8 mouse cellular contexts compared by ENCODE assay signal in the genomic region with DNA sequence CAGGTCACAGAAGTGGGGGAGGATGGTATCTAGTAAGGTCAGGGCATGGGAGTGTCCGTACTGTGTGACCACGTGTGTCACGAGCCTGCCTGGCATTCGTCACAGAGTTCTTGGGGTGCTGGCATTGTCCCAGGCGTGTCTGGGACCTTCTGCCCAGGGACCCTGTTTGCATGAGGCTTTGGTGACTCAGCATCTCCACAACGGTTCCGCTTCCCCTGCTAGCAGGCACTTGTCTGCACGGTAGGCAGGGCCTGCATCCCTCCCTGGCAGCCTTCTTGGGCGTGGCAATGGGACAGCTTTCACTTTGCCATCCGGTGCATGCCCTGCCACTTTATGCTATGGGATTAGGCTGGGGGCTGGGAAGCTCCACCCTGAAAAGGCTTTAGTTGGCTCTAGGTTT. TPM values are rescaled to one million over a fixed set of nuclear protein-coding genes. Genes with fewer than 3 reads are reported as not detected.
DNase-seq lines count a peak whose midpoint lies in the region; ATAC-seq and TF ChIP-seq lines count a peak whose summit lies in the region.

No protein-coding gene starts in this region.

- DNase-seq in cerebellum, adult 8-10 months = peak; percentile 20
- no peak for DNase-seq in cerebellum, postnatal 4 days (ENCODE audit: low spot score in 2 of 2)
- no peak for DNase-seq in testis, postnatal 14 days (ENCODE audit: low spot score)
- peak; percentile 64 to 78 for DNase-seq in spleen, postnatal 4 days (ENCODE audit: low spot score in 2 of 2)
- no peak for DNase-seq in midbrain, embryonic 14.5 days
- DNase-seq in midbrain, embryonic 11.5 days (ENCODE audit: low spot score, missing footprints) = no peak

- peak overlapping the region; percentile 80 for H3K4me3 ChIP-seq in testis, adult 2 months (ENCODE audit: control insufficient read depth, low read depth, low read length)
- H3K4me3 ChIP-seq in liver, embryonic 15.5 days (replicated peaks) = peak overlapping the region; percentile 2
- no peak overlapping the region for H3K4me3 ChIP-seq in midbrain, embryonic 14.5 days (replicated peaks; ENCODE audit: low read depth, low read length)
- H3K4me3 ChIP-seq in midbrain, embryonic 11.5 days (ENCODE audit: low read depth, low read length) = no peak overlapping the region

- no peak overlapping the region for H3K9ac ChIP-seq in liver, embryonic 15.5 days
- no peak overlapping the region for H3K9ac ChIP-seq in midbrain, embryonic 14.5 days (replicated peaks; ENCODE audit: low read length)
- no peak overlapping the region for H3K9ac ChIP-seq in midbrain, embryonic 11.5 days (ENCODE audit: low read length)

- H3K27me3 ChIP-seq in testis, adult 2 months (ENCODE audit: control insufficient read depth, insufficient read depth, low read length) = no peaks in the 10 kb centered on the region
- H3K27me3 ChIP-seq in liver, embryonic 15.5 days = no peaks in the 10 kb centered on the region; the same call in 1 of the 2 replicates
- H3K27me3 ChIP-seq in midbrain, embryonic 14.5 days (ENCODE audit: control insufficient read depth, insufficient read depth, low read length) = no peaks in the 10 kb centered on the region
- H3K27me3 ChIP-seq in midbrain, embryonic 11.5 days (ENCODE audit: control insufficient read depth, insufficient read depth, low read length) = no peaks in the 10 kb centered on the region

- H3K4me2 ChIP-seq in liver, embryonic 15.5 days = peak overlapping the region; percentile 45
- no peak overlapping the region for H3K4me2 ChIP-seq in midbrain, embryonic 14.5 days (ENCODE audit: low read length)
- H3K4me2 ChIP-seq in midbrain, embryonic 11.5 days = no peak overlapping the region

- ATAC-seq in liver, embryonic 15.5 days (ENCODE audit: insufficient read depth) = peak; percentile 65
- ATAC-seq in midbrain, embryonic 14.5 days (ENCODE audit: low FRiP score, low TSS enrichment) = no peak
- no peak for ATAC-seq in midbrain, embryonic 11.5 days (ENCODE audit: low FRiP score)

- 6% methylated on average over 10 of the region's 10 CpGs for WGBS in liver, embryonic 15.5 days (ENCODE audit: insufficient replicate concordance)
- 61% methylated on average over 10 of the region's 10 CpGs for WGBS in midbrain, embryonic 14.5 days
- WGBS in midbrain, embryonic 11.5 days = 61% methylated on average over 10 of the region's 10 CpGs

- no peaks in the 10 kb centered on the region for H3K36me3 ChIP-seq in testis, adult 2 months (ENCODE audit: control insufficient read depth, insufficient read depth, low read length)
- no peaks in the 10 kb centered on the region for H3K36me3 ChIP-seq in liver, embryonic 15.5 days (replicated peaks)
- no peaks in the 10 kb centered on the region for H3K36me3 ChIP-seq in midbrain, embryonic 14.5 days (ENCODE audit: control insufficient read depth, insufficient read depth, low read length)
- H3K36me3 ChIP-seq in midbrain, embryonic 11.5 days (ENCODE audit: control insufficient read depth, insufficient read depth, low read length) = no peaks in the 10 kb centered on the region

- H3K27ac ChIP-seq in testis, adult 2 months (ENCODE audit: control insufficient read depth, insufficient read depth, low read depth, low read length) = no peak overlapping the region
- peak overlapping the region; percentile 45; the same call in 1 of the 2 replicates for H3K27ac ChIP-seq in liver, embryonic 15.5 days (replicated peaks)
- no peak overlapping the region for H3K27ac ChIP-seq in midbrain, embryonic 14.5 days (replicated peaks; ENCODE audit: low read depth, low read length)
- no peak overlapping the region for H3K27ac ChIP-seq in midbrain, embryonic 11.5 days (ENCODE audit: low read depth, low read length)

- no peaks in the 10 kb centered on the region for H3K9me3 ChIP-seq in liver, embryonic 15.5 days (replicated peaks)
- H3K9me3 ChIP-seq in midbrain, embryonic 14.5 days (ENCODE audit: control insufficient read depth, low read length) = no peaks in the 10 kb centered on the region
- no peaks in the 10 kb centered on the region for H3K9me3 ChIP-seq in midbrain, embryonic 11.5 days (ENCODE audit: control insufficient read depth, low read length)

- TF ChIP-seq CTCF in testis, adult 2 months (IDR thresholded peaks at IDR 0.05; ENCODE audit: control insufficient read depth, insufficient read depth, insufficient replicate concordance, low read depth, low read length) = no peak

- no peak for TF ChIP-seq POLR2A in testis, adult 2 months (IDR thresholded peaks at IDR 0.05; ENCODE audit: control insufficient read depth, low read depth, low read length)

- peaks cover 9% of the 10 kb centered on the region for H3K4me1 ChIP-seq in testis, adult 2 months (ENCODE audit: control insufficient read depth, insufficient read depth, low read length)
- H3K4me1 ChIP-seq in liver, embryonic 15.5 days (replicated peaks) = peaks cover 37% of the 10 kb centered on the region
- no peaks in the 10 kb centered on the region for H3K4me1 ChIP-seq in midbrain, embryonic 14.5 days (ENCODE audit: control insufficient read depth, insufficient read depth, low read length)
- H3K4me1 ChIP-seq in midbrain, embryonic 11.5 days (ENCODE audit: control insufficient read depth, insufficient read depth, low read length) = no peaks in the 10 kb centered on the region

RNA-seq across cellular contexts. Expression of gene Trim14, which starts 27.9 kb away (rescaled TPM):
- 6.4 and 6.6 TPM in 2 replicates for polyA plus RNA-seq in testis, adult 2 months (2012; rRNA removed)
- polyA plus RNA-seq in liver, embryonic 15.5 days (2015; fragmentation: Nextera tagmentation; extraction: Ambion mirVana) = 7.4 and 9.3 TPM in 2 replicates
- 0.96 and 2.4 TPM in 2 replicates for polyA plus RNA-seq in midbrain, embryonic 14.5 days (2014; fragmentation: Nextera tagmentation; extraction: Ambion mirVana)
- 0.46 and 0.99 TPM in 2 replicates for polyA plus RNA-seq in midbrain, embryonic 11.5 days (2014; fragmentation: Nextera tagmentation; extraction: Ambion mirVana)

RNA-seq across cellular contexts. Expression of gene Coro2a, which starts 38.2 kb away (rescaled TPM):
- polyA plus RNA-seq in testis, adult 2 months (2012; rRNA removed) = 139 and 175 TPM in 2 replicates
- 2.9 and 3.2 TPM in 2 replicates for polyA plus RNA-seq in liver, embryonic 15.5 days (2015; fragmentation: Nextera tagmentation; extraction: Ambion mirVana)
- polyA plus RNA-seq in midbrain, embryonic 14.5 days (2014; fragmentation: Nextera tagmentation; extraction: Ambion mirVana) = 5.1 and 5.4 TPM in 2 replicates
- 2.2 TPM in 2 replicates for polyA plus RNA-seq in midbrain, embryonic 11.5 days (2014; fragmentation: Nextera tagmentation; extraction: Ambion mirVana)

Comparison
In these comparisons a context has a peak if more than half of its experiments do, and no peak if none do; other contexts are left out.
1. DNase-seq: peak in cerebellum, adult 8-10 months (single experiment) and spleen, postnatal 4 days (2 of 2); none in cerebellum, postnatal 4 days (0 of 2), testis, postnatal 14 days (single experiment), midbrain, embryonic 14.5 days (single experiment) and midbrain, embryonic 11.5 days (single experiment).
2. H3K4me3 ChIP-seq: peak in testis, adult 2 months (single experiment) and liver, embryonic 15.5 days (single experiment); none in midbrain, embryonic 14.5 days (single experiment) and midbrain, embryonic 11.5 days (single experiment).
3. RNA of gene Coro2a, which starts 38.2 kb away (polyA plus RNA-seq): 139 to 175 TPM in testis, adult 2 months; 5.1 to 5.4 TPM in midbrain, embryonic 14.5 days, 2.9 to 3.2 TPM in liver, embryonic 15.5 days and 2.2 TPM in midbrain, embryonic 11.5 days; every median in the first group is over 10 times any median in the second.